33 mouse cellular contexts compared by ENCODE assay signal in genomic region chr2:170459183-170459582, GRCm38 (mm10). TPM values are rescaled to one million over a fixed set of nuclear protein-coding genes. Genes with fewer than 3 reads are reported as not detected.
DNase-seq lines count a peak whose midpoint lies in the region; ATAC-seq and TF ChIP-seq lines count a peak whose summit lies in the region.
"Had no signal": no experiment of that assay in that cellular context is flagged by ENCODE, and none has a peak within 500 bp of the region (broad histone marks: within the 10 kb centered on the region; RNA-seq: fewer than 3 reads in every experiment).

No protein-coding gene starts in this region.

- no peaks in the 10 kb centered on the region; the same call in 1 of the 2 replicates for H3K27me3 ChIP-seq in heart, adult 2 months (ENCODE audit: control insufficient read depth, insufficient read depth, low read length)
- no peaks in the 10 kb centered on the region for H3K27me3 ChIP-seq in liver, adult 2 months (ENCODE audit: control insufficient read depth, insufficient read depth, low read length)
- H3K27me3 ChIP-seq in intestine, postnatal 0 days (replicated peaks; ENCODE audit: control insufficient read depth, insufficient read depth, low read length), result no peaks in the 10 kb centered on the region
- no peaks in the 10 kb centered on the region for H3K27me3 ChIP-seq in liver, postnatal 0 days (ENCODE audit: insufficient read depth, low read length)
- H3K27me3 ChIP-seq in neural tube, embryonic 15.5 days (replicated peaks), result no peaks in the 10 kb centered on the region; the same call in 1 of the 2 replicates
- H3K27me3 ChIP-seq: embryonic facial prominence, embryonic 12.5 days; forebrain, embryonic 15.5 days; limb, embryonic 12.5 days; Patski had no signal

- H3K27ac ChIP-seq in heart, adult 2 months, result no peak overlapping the region
- H3K27ac ChIP-seq in liver, adult 2 months (replicated peaks; ENCODE audit: insufficient read depth, low read depth, low read length), result peak overlapping the region; percentile 65
- peak overlapping the region; percentile 41; the same call in 1 of the 2 replicates for H3K27ac ChIP-seq in intestine, postnatal 0 days (ENCODE audit: low read depth, low read length)
- H3K27ac ChIP-seq in liver, postnatal 0 days (ENCODE audit: low read depth), result peak overlapping the region; percentile 79
- H3K27ac ChIP-seq in neural tube, embryonic 15.5 days (replicated peaks), result no peak overlapping the region
- H3K27ac ChIP-seq: embryonic facial prominence, embryonic 12.5 days; forebrain, embryonic 15.5 days; hindbrain, postnatal 0 days; limb, embryonic 12.5 days; macrophage had no signal

- 73% methylated on average over 10 of the region's 10 CpGs for WGBS in heart, adult 2 months
- 29% methylated on average over 9 of the region's 10 CpGs for WGBS in liver, adult 2 months
- 46% methylated on average over 10 of the region's 10 CpGs for WGBS in intestine, postnatal 0 days
- 53% methylated on average over 10 of the region's 10 CpGs for WGBS in liver, postnatal 0 days (ENCODE audit: insufficient replicate concordance)
- 82% methylated on average over 10 of the region's 10 CpGs for WGBS in neural tube, embryonic 15.5 days

- no peak for TF ChIP-seq CTCF in heart, adult 2 months (IDR thresholded peaks at IDR 0.05)
- TF ChIP-seq CTCF in liver, adult 2 months (IDR thresholded peaks at IDR 0.05; ENCODE audit: low read depth, low read length), result no peak
- TF ChIP-seq CTCF in intestine, postnatal 0 days (IDR thresholded peaks at IDR 0.05; ENCODE audit: low read depth), result no peak
- no peak for TF ChIP-seq CTCF in liver, postnatal 0 days (IDR thresholded peaks at IDR 0.05; ENCODE audit: low read depth)

- H3K9me3 ChIP-seq in intestine, postnatal 0 days (ENCODE audit: control insufficient read depth), result no peaks in the 10 kb centered on the region
- H3K9me3 ChIP-seq in liver, postnatal 0 days (ENCODE audit: low read length), result no peaks in the 10 kb centered on the region
- H3K9me3 ChIP-seq in neural tube, embryonic 15.5 days (replicated peaks), result no peaks in the 10 kb centered on the region
- H3K9me3 ChIP-seq: embryonic facial prominence, embryonic 12.5 days; forebrain, embryonic 15.5 days; limb, embryonic 12.5 days had no signal

- no peaks in the 10 kb centered on the region for H3K4me1 ChIP-seq in heart, adult 2 months (ENCODE audit: control insufficient read depth, insufficient read depth, low read length)
- H3K4me1 ChIP-seq in liver, adult 2 months (ENCODE audit: control insufficient read depth, insufficient read depth, low read length), result peaks cover 15% of the 10 kb centered on the region; the same call in 1 of the 2 replicates
- H3K4me1 ChIP-seq in intestine, postnatal 0 days (replicated peaks; ENCODE audit: control insufficient read depth, insufficient read depth, low read length), result peaks cover 5% of the 10 kb centered on the region
- H3K4me1 ChIP-seq in liver, postnatal 0 days (ENCODE audit: insufficient read depth), result no peaks in the 10 kb centered on the region
- no peaks in the 10 kb centered on the region for H3K4me1 ChIP-seq in neural tube, embryonic 15.5 days
- H3K4me1 ChIP-seq: forebrain, embryonic 15.5 days; limb, embryonic 12.5 days had no signal

- no peak for TF ChIP-seq POLR2A in heart, adult 2 months (IDR thresholded peaks at IDR 0.05; ENCODE audit: insufficient read depth, low read depth, low read length)
- TF ChIP-seq POLR2A in liver, adult 2 months (IDR thresholded peaks at IDR 0.05; ENCODE audit: extremely low read depth, insufficient read depth, low read length), result no peak

- DNase-seq in heart, adult 11 months, result peak; percentile 49
- no peak for DNase-seq in heart, adult 2 months
- DNase-seq in liver, adult 2 months (ENCODE audit: extremely low read depth, low read depth, low spot score), result peak; percentile 88
- DNase-seq in liver, result no peak
- DNase-seq in liver, postnatal 0 days, result peak; percentile 22
- no peak for DNase-seq in frontal cortex, postnatal 36 days (ENCODE audit: low spot score in 2 of 2)
- DNase-seq: adrenal gland, postnatal 14 days; cerebellum, adult 11 months; cerebellum, adult 9-10 months; cerebellum, postnatal 36 days; heart, postnatal 14 days; lung, adult 18-20 months; midbrain, embryonic 14.5 days; right cerebral cortex, postnatal 4 days had no signal

- no peaks in the 10 kb centered on the region for H3K79me2 ChIP-seq in heart, adult 2 months (replicated peaks; ENCODE audit: control insufficient read depth, insufficient read depth, low read length)
- H3K79me2 ChIP-seq in liver, adult 2 months (ENCODE audit: control insufficient read depth, insufficient read depth, low read length), result no peaks in the 10 kb centered on the region

- no peaks in the 10 kb centered on the region for H3K36me3 ChIP-seq in heart, adult 2 months (ENCODE audit: control insufficient read depth, insufficient read depth, low read length)
- H3K36me3 ChIP-seq in liver, adult 2 months (ENCODE audit: control insufficient read depth, insufficient read depth, low read length), result no peaks in the 10 kb centered on the region
- no peaks in the 10 kb centered on the region for H3K36me3 ChIP-seq in intestine, postnatal 0 days (ENCODE audit: control insufficient read depth, insufficient read depth)
- no peaks in the 10 kb centered on the region for H3K36me3 ChIP-seq in liver, postnatal 0 days (replicated peaks; ENCODE audit: insufficient read depth, low read length)
- no peaks in the 10 kb centered on the region for H3K36me3 ChIP-seq in neural tube, embryonic 15.5 days
- H3K36me3 ChIP-seq: embryonic facial prominence, embryonic 12.5 days; forebrain, embryonic 15.5 days; limb, embryonic 12.5 days had no signal

- TF ChIP-seq EP300 in heart, adult 2 months (IDR thresholded peaks at IDR 0.05; ENCODE audit: insufficient read depth, low read depth, low read length), result no peak
- peak; percentile 24; the same call in 1 of the 2 replicates for TF ChIP-seq EP300 in liver, postnatal 0 days (IDR thresholded peaks at IDR 0.05; ENCODE audit: low read depth)

- intact Hi-C loops in heart, adult 2 months (cut with DNase I), result no loop called here

- ATAC-seq in intestine, postnatal 0 days, result peak; percentile 61
- ATAC-seq in liver, postnatal 0 days, result peak; percentile 46; the same call in 1 of the 2 replicates
- no peak for ATAC-seq in neural tube, embryonic 15.5 days (ENCODE audit: low FRiP score)
- ATAC-seq: forebrain, embryonic 15.5 days; hindbrain, postnatal 0 days; lung, postnatal 0 days; Patski had no signal

- H3K9ac ChIP-seq in heart, adult 2 months (ENCODE audit: low read depth, low read length), result no peak overlapping the region
- H3K9ac ChIP-seq in liver, adult 2 months (ENCODE audit: low read depth, low read length), result no peak overlapping the region
- no peak overlapping the region for H3K9ac ChIP-seq in intestine, postnatal 0 days (ENCODE audit: low read depth, low read length)
- no peak overlapping the region for H3K9ac ChIP-seq in liver, postnatal 0 days (replicated peaks)
- no peak overlapping the region for H3K9ac ChIP-seq in neural tube, embryonic 15.5 days (replicated peaks)
- H3K9ac ChIP-seq: embryonic facial prominence, embryonic 12.5 days; forebrain, embryonic 15.5 days; limb, embryonic 12.5 days had no signal

- no peak overlapping the region for H3K4me2 ChIP-seq in intestine, postnatal 0 days (replicated peaks; ENCODE audit: low read depth)
- no peak overlapping the region for H3K4me2 ChIP-seq in liver, postnatal 0 days (ENCODE audit: low read depth, low read length)
- no peak overlapping the region for H3K4me2 ChIP-seq in neural tube, embryonic 15.5 days
- H3K4me2 ChIP-seq: embryonic facial prominence, embryonic 12.5 days; forebrain, embryonic 15.5 days; limb, embryonic 12.5 days had no signal

- H3K4me3 ChIP-seq in heart, adult 2 months, result no peak overlapping the region
- H3K4me3 ChIP-seq in liver, adult 2 months (ENCODE audit: insufficient read depth, low read depth, low read length), result no peak overlapping the region
- no peak overlapping the region for H3K4me3 ChIP-seq in intestine, postnatal 0 days (ENCODE audit: low read depth, low read length)
- H3K4me3 ChIP-seq in liver, postnatal 0 days (ENCODE audit: low read depth, low read length), result no peak overlapping the region
- no peak overlapping the region for H3K4me3 ChIP-seq in neural tube, embryonic 15.5 days (replicated peaks)
- H3K4me3 ChIP-seq: embryonic facial prominence, embryonic 12.5 days; forebrain, embryonic 15.5 days; limb, embryonic 12.5 days had no signal

RNA-seq across cellular contexts. Expression of gene Bcas1, which starts 31.5 kb away (rescaled TPM):
- under 1 TPM; 0.14 to 0.26 TPM for total RNA-seq in heart, adult 2 months (2021)
- 0.35 and 1.1 TPM in 2 replicates for polyA plus RNA-seq in heart, adult 2 months (2012; rRNA removed)
- total RNA-seq in liver, adult 2 months (2014; rRNA removed), result 0.07 TPM in 1 of 2 replicates, not detected in the other
- polyA plus RNA-seq in liver, adult 2 months (2012; rRNA removed), result 0.02 TPM in 1 of 2 replicates, not detected in the other
- polyA plus RNA-seq in intestine, postnatal 0 days (2015; fragmentation: Nextera tagmentation; extraction: Ambion mirVana), result 4.7 and 5.6 TPM in 2 replicates
- 0.48 and 1.5 TPM in 2 replicates for polyA plus RNA-seq in liver, postnatal 0 days (2015; fragmentation: Nextera tagmentation; extraction: Ambion mirVana)
- 9.2 and 10.6 TPM in 2 replicates for polyA plus RNA-seq in neural tube, embryonic 15.5 days (2015; fragmentation: Nextera tagmentation; extraction: Ambion mirVana)
- total RNA-seq: megakaryocyte-erythroid progenitor cell, adult 5-6 weeks had no signal
- polyA plus RNA-seq: macrophage, Patski had no signal

RNA-seq across cellular contexts. Expression of gene Pfdn4, which starts 37.0 kb away (rescaled TPM):
- total RNA-seq in heart, adult 2 months (2021), result 10 to 100 TPM; 10.6 to 13.3 TPM
- polyA plus RNA-seq in heart, adult 2 months (2012; rRNA removed), result 3.6 and 7.9 TPM in 2 replicates
- total RNA-seq in liver, adult 2 months (2014; rRNA removed), result 5.4 and 10.6 TPM in 2 replicates
- 1.4 and 1.8 TPM in 2 replicates for polyA plus RNA-seq in liver, adult 2 months (2012; rRNA removed)
- polyA plus RNA-seq in intestine, postnatal 0 days (2015; fragmentation: Nextera tagmentation; extraction: Ambion mirVana), result 54.6 and 58.3 TPM in 2 replicates
- polyA plus RNA-seq in liver, postnatal 0 days (2015; fragmentation: Nextera tagmentation; extraction: Ambion mirVana), result 29.8 and 33.9 TPM in 2 replicates
- polyA plus RNA-seq in neural tube, embryonic 15.5 days (2015; fragmentation: Nextera tagmentation; extraction: Ambion mirVana), result 125 and 142 TPM in 2 replicates

RNA-seq across cellular contexts. Expression of gene Cyp24a1, which starts 37.8 kb away (rescaled TPM):
- not detected for total RNA-seq in heart, adult 2 months (2021)
- polyA plus RNA-seq in heart, adult 2 months (2012; rRNA removed), result not detected in 2 replicates
- total RNA-seq in liver, adult 2 months (2014; rRNA removed), result not detected in 2 replicates
- polyA plus RNA-seq in liver, adult 2 months (2012; rRNA removed), result not detected in 2 replicates
- not detected in 2 replicates for polyA plus RNA-seq in intestine, postnatal 0 days (2015; fragmentation: Nextera tagmentation; extraction: Ambion mirVana)
- not detected in 2 replicates for polyA plus RNA-seq in liver, postnatal 0 days (2015; fragmentation: Nextera tagmentation; extraction: Ambion mirVana)
- 0.12 TPM in 1 of 2 replicates, not detected in the other for polyA plus RNA-seq in neural tube, embryonic 15.5 days (2015; fragmentation: Nextera tagmentation; extraction: Ambion mirVana)
- total RNA-seq: adrenal gland, postnatal 14 days; gastrocnemius, adult 8-10 months; gastrocnemius, postnatal 4 days; heart, postnatal 14 days; hindbrain, postnatal 0 days; layer of hippocampus, adult 18-20 months; layer of hippocampus, postnatal 10 days; left cerebral cortex, adult 18-20 months; left cerebral cortex, postnatal 14 days; megakaryocyte-erythroid progenitor cell, adult 5-6 weeks; MEL; neutrophil, adult 5-6 weeks had no signal
- polyA plus RNA-seq: embryonic facial prominence, embryonic 12.5 days; heart, embryonic 14.5 days; limb, embryonic 12.5 days; lung, postnatal 0 days; macrophage had no signal

Comparison
In these comparisons a context has a peak if more than half of its experiments do, and no peak if none do; other contexts are left out.
1. DNase-seq: peak in heart, adult 11 months (single experiment), liver, adult 2 months (single experiment) and liver, postnatal 0 days (single experiment); none in heart, adult 2 months (0 of 2), liver (single experiment) and frontal cortex, postnatal 36 days (0 of 2).
2. H3K27ac ChIP-seq: peak in liver, adult 2 months (single experiment), intestine, postnatal 0 days (single experiment) and liver, postnatal 0 days (single experiment); none in heart, adult 2 months (single experiment) and neural tube, embryonic 15.5 days (single experiment).